Mouse (Mus musculus) limb, embryonic 10.5 days (tissue): ENCODE data around the gene Ccdc186. TPM values are rescaled to one million over a fixed set of nuclear protein-coding genes. Genes with fewer than 3 reads are reported as not detected.
A peak's percentile ranks its signal among the peaks of the same experiment; 100 is the strongest.

Source experiments
- DNase-seq: peaks from one replicate; pipeline ENCODE4 v3.0.0-alpha.2; 2017; ENCODE audit warnings: low spot score
- H3K27ac ChIP-seq: fragments of 300-500 bp; sonication (generic); 2 replicates; pipeline ENCODE4 v1.5.1; 2016; ENCODE audit warnings: mild to moderate bottlenecking
- H3K27me3 ChIP-seq: fragments of 300-500 bp; sonication (generic); 2 replicates; pipeline ENCODE4 v1.6.1; 2016; ENCODE audit warnings: low read depth, mild to moderate bottlenecking; ENCODE audit not compliant: poor library complexity, severe bottlenecking
- H3K36me3 ChIP-seq: fragments of 300-500 bp; sonication (generic); 2 replicates; pipeline ENCODE4 v1.6.1; 2016; ENCODE audit warnings: mild to moderate bottlenecking, moderate library complexity
- H3K4me1 ChIP-seq: fragments of 300-500 bp; sonication (generic); 2 replicates; pipeline ENCODE4 v1.6.1; 2016
- H3K4me3 ChIP-seq: fragments of 300-500 bp; sonication (generic); 2 replicates; pipeline ENCODE4 v1.5.1; 2016; ENCODE audit warnings: mild to moderate bottlenecking, moderate library complexity
- H3K9me3 ChIP-seq: fragments of 300-500 bp; sonication (generic); replicated peaks from 2 replicates; pipeline ENCODE4 v1.6.1; 2016; ENCODE audit warnings: mild to moderate bottlenecking
- whole genome bisulfite sequencing: fragments of 180-500 bp; shearing (Covaris S2); methylation state at CpG from one replicate; pipeline ENCODE4 v1.1.7; 2016; 5-methylcytosine and 5-hydroxymethylcytosine counted together
- polyA plus RNA-seq: library from polyadenylated mRNA; unstranded; fragments of >200 nt; fragmentation: Nextera tagmentation; extraction: Ambion mirVana; gene quantifications from 2 replicates; pipeline ENCODE4 v1.2.1, GENCODE M21; 2016

The Ccdc186 gene
- 11.5 and 15.9 TPM in 2 replicates for polyA plus RNA-seq

- H3K4me3 ChIP-seq = peak within 1 kb of the TSS; percentile 89
- peaks cover 40% of the 10 kb centered on the region for H3K27me3 ChIP-seq
- WGBS = under 1% methylated on average over 79 of the region's 79 CpGs
- peak within 1 kb of the TSS; percentile 91 for H3K27ac ChIP-seq
- peak; percentile 98 for DNase-seq
- H3K4me1 ChIP-seq = peaks cover 30% of the 10 kb centered on the region
- no peaks in the 10 kb centered on the region for H3K9me3 ChIP-seq
- H3K36me3 ChIP-seq = no peaks in the 10 kb centered on the region
Measured at GRCm38 (mm10) chr19:56821798-56822447, at the start of gene Ccdc186. Gene Ccdc186, minus strand, starts transcription at chr19:56822190.

- Histone ChIP-seq H3K4me3 (no peak overlapping the region), H3K4me1 (0 out of 2 replicates have a peak, but pooled peaks cover 4% of the 10 kb centered on the region), H3K36me3 (no peaks in the 10 kb centered on the region), H3K27ac (no peak overlapping the region), H3K27me3 (peaks cover 86% of the 10 kb centered on the region), H3K9me3 (no peaks in the 10 kb centered on the region)
- WGBS = 66% methylated on average over 4 of the region's 4 CpGs
- no peak for DNase-seq
Measured at GRCm38 (mm10) chr19:56867701-56868100, 45.7 kb upstream of the Ccdc186 start.

- no peaks in the 10 kb centered on the region for H3K9me3 ChIP-seq
- no peak overlapping the region for H3K4me3 ChIP-seq
- H3K27ac ChIP-seq = no peak overlapping the region
- WGBS = 30% methylated on average over 5 of the region's 5 CpGs
- peaks cover 22% of the 10 kb centered on the region for H3K27me3 ChIP-seq
- peaks cover 30% of the 10 kb centered on the region for H3K4me1 ChIP-seq
- DNase-seq = no peak
- H3K36me3 ChIP-seq = no peaks in the 10 kb centered on the region
Measured at GRCm38 (mm10) chr19:56856455-56856854, 34.5 kb upstream of the Ccdc186 start.

- no peak overlapping the region for H3K27ac ChIP-seq
- no peaks in the 10 kb centered on the region for H3K36me3 ChIP-seq
- H3K27me3 ChIP-seq = peaks cover 22% of the 10 kb centered on the region
- no peak for DNase-seq
- peaks cover 9% of the 10 kb centered on the region for H3K4me1 ChIP-seq
- H3K9me3 ChIP-seq = no peaks in the 10 kb centered on the region
- no peak overlapping the region for H3K4me3 ChIP-seq
Measured at GRCm38 (mm10) chr19:56852590-56852989, 30.6 kb upstream of the Ccdc186 start.

GRCm38 (mm10) chr19:56842974-56843373 is 21.0 kb upstream of the Ccdc186 start:
- peaks cover 78% of the 10 kb centered on the region for H3K27me3 ChIP-seq
- peaks cover 20% of the 10 kb centered on the region for H3K4me1 ChIP-seq
- DNase-seq = no peak
- WGBS = 93% methylated on average over 12 of the region's 12 CpGs
- no peaks in the 10 kb centered on the region for H3K36me3 ChIP-seq
- H3K27ac ChIP-seq = no peak overlapping the region
- H3K9me3 ChIP-seq = no peaks in the 10 kb centered on the region
- no peak overlapping the region for H3K4me3 ChIP-seq

GRCm38 (mm10) chr19:56838942-56839706 is 17.1 kb upstream of the Ccdc186 start:
- DNase-seq = peak; percentile 71
- no peaks in the 10 kb centered on the region for H3K9me3 ChIP-seq
- 61% methylated on average over 17 of the region's 17 CpGs for WGBS
- no peaks in the 10 kb centered on the region for H3K36me3 ChIP-seq
- peaks cover 86% of the 10 kb centered on the region for H3K27me3 ChIP-seq
- H3K27ac ChIP-seq = peak overlapping the region; percentile 36; the same call in 1 of the 2 replicates
- no peak overlapping the region for H3K4me3 ChIP-seq
- H3K4me1 ChIP-seq = peaks cover 20% of the 10 kb centered on the region

GRCm38 (mm10) chr19:56835340-56835739 is 13.3 kb upstream of the Ccdc186 start:
- H3K9me3 ChIP-seq = no peaks in the 10 kb centered on the region
- 92% methylated on average over 9 of the region's 9 CpGs for WGBS
- no peak for DNase-seq
- peaks cover 20% of the 10 kb centered on the region for H3K4me1 ChIP-seq
- H3K27me3 ChIP-seq = peaks cover 85% of the 10 kb centered on the region
- no peaks in the 10 kb centered on the region for H3K36me3 ChIP-seq
- no peak overlapping the region for H3K27ac ChIP-seq
- no peak overlapping the region for H3K4me3 ChIP-seq

GRCm38 (mm10) chr19:56830163-56830562 is 8.2 kb upstream of the Ccdc186 start:
- Histone ChIP-seq H3K36me3 (no peaks in the 10 kb centered on the region), H3K27me3 (peaks cover 90% of the 10 kb centered on the region), H3K27ac (no peak overlapping the region), H3K4me1 (peaks cover 4% of the 10 kb centered on the region; the same call in 1 of the 2 replicates), H3K4me3 (no peak overlapping the region), H3K9me3 (no peaks in the 10 kb centered on the region)
- DNase-seq = no peak
- WGBS = 93% methylated on average over 4 of the region's 4 CpGs

GRCm38 (mm10) chr19:56829267-56829666 is 7.3 kb upstream of the Ccdc186 start:
- no peak for DNase-seq
- Histone ChIP-seq H3K9me3 (no peaks in the 10 kb centered on the region), H3K27me3 (peaks cover 91% of the 10 kb centered on the region), H3K4me1 (peaks cover 4% of the 10 kb centered on the region; the same call in 1 of the 2 replicates), H3K4me3 (no peak overlapping the region), H3K36me3 (no peaks in the 10 kb centered on the region), H3K27ac (no peak overlapping the region)
- 90% methylated on average over 9 of the region's 9 CpGs for WGBS

- Histone ChIP-seq H3K27ac (no peak overlapping the region), H3K27me3 (peaks cover 90% of the 10 kb centered on the region), H3K9me3 (no peaks in the 10 kb centered on the region), H3K36me3 (no peaks in the 10 kb centered on the region), H3K4me1 (peaks cover 4% of the 10 kb centered on the region; the same call in 1 of the 2 replicates), H3K4me3 (no peak overlapping the region)
- 87% methylated on average over 11 of the region's 11 CpGs for WGBS
- DNase-seq = no peak
Measured at GRCm38 (mm10) chr19:56828305-56828704, 6.3 kb upstream of the Ccdc186 start.

- H3K36me3 ChIP-seq = no peaks in the 10 kb centered on the region
- no peak within 1 kb of the TSS for H3K27ac ChIP-seq
- H3K4me1 ChIP-seq = peaks cover 11% of the 10 kb centered on the region
- no peaks in the 10 kb centered on the region for H3K9me3 ChIP-seq
- peak; percentile 47 for DNase-seq
- WGBS = 53% methylated on average over 44 of the region's 44 CpGs
- peaks cover 74% of the 10 kb centered on the region for H3K27me3 ChIP-seq
- peak within 1 kb of the TSS; percentile 28 for H3K4me3 ChIP-seq
Measured at GRCm38 (mm10) chr19:56826047-56826631, 4.1 kb upstream of the Ccdc186 start, which contains the start of gene Tdrd1. Gene Tdrd1, plus strand, starts transcription at chr19:56826209.

- no peaks in the 10 kb centered on the region for H3K36me3 ChIP-seq
- peak overlapping the region; percentile 89 for H3K4me3 ChIP-seq
- H3K27me3 ChIP-seq = peaks cover 45% of the 10 kb centered on the region
- DNase-seq = no peak
- H3K27ac ChIP-seq = peak overlapping the region; percentile 91
- peaks cover 27% of the 10 kb centered on the region for H3K4me1 ChIP-seq
- WGBS = 25% methylated on average over 10 of the region's 10 CpGs
- H3K9me3 ChIP-seq = no peaks in the 10 kb centered on the region
Measured at GRCm38 (mm10) chr19:56822448-56822836, 452 bp upstream of the Ccdc186 start.
